Mouse (Mus musculus): ENCODE data around the gene Mansc1. TPM values are rescaled to one million over a fixed set of nuclear protein-coding genes. Genes with fewer than 3 reads are reported as not detected.

Gene Mansc1
- polyA plus RNA-seq, 2 experiments: 2.3 to 2.6 TPM

- Histone ChIP-seq H3K4me3 (replicated peaks; ENCODE audit: low read length) (no peak overlapping the region), H3K36me3 (ENCODE audit: control insufficient read depth, insufficient read depth, low read length) (no peaks in the 10 kb centered on the region), H3K4me2 (replicated peaks; ENCODE audit: low read depth, low read length, severe bottlenecking) (no peak overlapping the region), H3K9me3 (ENCODE audit: control insufficient read depth, low read length) (no peaks in the 10 kb centered on the region), H3K4me1 (ENCODE audit: control insufficient read depth, insufficient read depth, low read length) (no peaks in the 10 kb centered on the region), H3K9ac (ENCODE audit: low read depth, low read length, severe bottlenecking) (no peak overlapping the region), H3K27ac (replicated peaks; ENCODE audit: low read depth, low read length) (no peak overlapping the region), H3K27me3 (ENCODE audit: control insufficient read depth, insufficient read depth, low read length) (no peaks in the 10 kb centered on the region)
- no peak for TF ChIP-seq POLR2A (IDR thresholded peaks at IDR 0.05; ENCODE audit: borderline replicate concordance, extremely low read depth, insufficient read depth, insufficient read length)
- 52% methylated on average over 3 of the region's 3 CpGs for WGBS
- ATAC-seq (ENCODE audit: low FRiP score, low read depth): no peak
- DNase-seq (ENCODE audit: low spot score): no peak
These were observed 14.7 kb downstream of the Mansc1 start for GRCm38 (mm10) chr6:134617589-134617988.

DNA sequence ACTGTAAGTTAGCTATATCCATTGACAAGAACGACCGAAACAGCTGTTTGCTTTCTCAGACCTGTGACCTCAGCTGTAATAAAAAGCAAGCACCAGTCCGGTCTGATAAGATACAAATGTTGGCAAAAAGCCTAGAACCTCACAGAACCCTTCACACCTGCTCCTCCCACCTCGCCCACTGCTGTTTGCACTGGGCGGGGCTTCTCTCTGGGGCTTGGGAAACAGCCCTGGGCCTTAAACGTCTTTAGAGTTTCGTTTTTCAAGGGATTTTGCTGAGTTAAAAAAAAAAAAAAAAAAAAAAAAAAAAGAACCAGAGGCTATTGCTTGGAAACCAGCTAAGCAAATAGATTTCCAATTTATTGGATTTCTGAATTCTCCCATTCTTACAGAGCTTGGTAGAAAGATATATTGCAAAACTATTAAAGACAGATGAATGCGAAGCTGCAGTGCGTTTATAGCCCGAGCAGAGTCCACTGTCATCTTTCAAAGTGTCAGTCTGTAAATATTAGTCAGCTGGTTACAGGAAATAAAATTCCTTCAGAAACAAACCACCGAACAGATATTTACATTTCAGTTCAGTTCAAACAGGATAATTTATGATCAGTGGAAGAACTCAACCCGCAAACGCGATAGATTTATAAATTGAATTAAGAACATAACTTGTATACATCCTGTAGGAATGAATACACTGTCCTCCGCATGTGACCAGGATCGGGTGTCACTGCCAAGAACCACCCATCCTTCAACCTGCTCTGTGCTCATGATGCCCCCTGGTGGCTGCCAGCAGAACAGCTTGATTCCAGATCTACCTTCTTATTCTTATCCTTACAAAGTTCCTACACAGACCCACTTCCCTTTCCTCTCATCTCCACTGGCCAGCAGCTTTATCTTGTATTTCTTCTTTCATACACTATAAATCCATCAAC lies 17.3 kb downstream of the Mansc1 start:
- Histone ChIP-seq H3K9ac (ENCODE audit: low read depth, low read length, severe bottlenecking) (no peak overlapping the region), H3K36me3 (ENCODE audit: control insufficient read depth, insufficient read depth, low read length) (no peaks in the 10 kb centered on the region)
- ATAC-seq (ENCODE audit: low FRiP score, low read depth): peak; percentile 49; the same call in 1 of the 2 replicates

DNA sequence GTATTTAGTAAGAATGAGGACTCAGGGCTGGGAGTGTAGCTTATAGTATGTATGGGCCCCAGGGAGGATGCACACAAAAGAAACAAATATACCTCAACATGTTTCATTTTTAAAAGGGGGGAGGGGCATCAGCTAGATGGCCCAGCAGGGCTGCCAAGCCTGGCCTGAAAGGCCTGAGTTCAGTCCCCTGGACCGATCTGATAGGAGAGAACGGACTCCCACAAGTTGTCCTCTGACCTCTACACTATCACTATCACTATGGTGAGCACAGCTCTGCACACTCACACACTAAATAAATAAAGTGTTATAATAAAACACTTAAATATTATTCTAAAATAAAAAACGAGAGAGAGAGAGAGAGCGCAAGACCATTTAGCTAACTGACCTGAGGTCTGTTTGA lies 18.0 kb downstream of the Mansc1 start:
- no peaks in the 10 kb centered on the region for H3K4me1 ChIP-seq (ENCODE audit: control insufficient read depth, insufficient read depth, low read length)
- no peak overlapping the region for H3K9ac ChIP-seq (ENCODE audit: low read depth, low read length, severe bottlenecking)
- TF ChIP-seq POLR2A (IDR thresholded peaks at IDR 0.05; ENCODE audit: borderline replicate concordance, extremely low read depth, insufficient read depth, insufficient read length): no peak
- ATAC-seq (ENCODE audit: low FRiP score, low read depth) (peak; percentile 23; the same call in 1 of the 2 replicates), DNase-seq (ENCODE audit: low spot score) (no peak)
- H3K4me2 ChIP-seq (replicated peaks; ENCODE audit: low read depth, low read length, severe bottlenecking): no peak overlapping the region
- H3K36me3 ChIP-seq (ENCODE audit: control insufficient read depth, insufficient read depth, low read length): no peaks in the 10 kb centered on the region
- 79% methylated on average over 4 of the region's 4 CpGs for WGBS
- H3K4me3 ChIP-seq (replicated peaks; ENCODE audit: low read length): no peak overlapping the region
- no peak overlapping the region for H3K27ac ChIP-seq (replicated peaks; ENCODE audit: low read depth, low read length)
- no peaks in the 10 kb centered on the region for H3K9me3 ChIP-seq (ENCODE audit: control insufficient read depth, low read length)
- H3K27me3 ChIP-seq (ENCODE audit: control insufficient read depth, insufficient read depth, low read length): no peaks in the 10 kb centered on the region

More for the DNA sequence above, 17.3 kb downstream of the Mansc1 start:
- no peak overlapping the region for H3K27ac ChIP-seq (replicated peaks; ENCODE audit: low read depth, low read length)
- no peak for TF ChIP-seq POLR2A (IDR thresholded peaks at IDR 0.05; ENCODE audit: borderline replicate concordance, extremely low read depth, insufficient read depth, insufficient read length)
- no peaks in the 10 kb centered on the region for H3K27me3 ChIP-seq (ENCODE audit: control insufficient read depth, insufficient read depth, low read length)
- H3K4me1 ChIP-seq (ENCODE audit: control insufficient read depth, insufficient read depth, low read length): no peaks in the 10 kb centered on the region
- H3K4me2 ChIP-seq (replicated peaks; ENCODE audit: low read depth, low read length, severe bottlenecking): 0 out of 2 replicates have a peak overlapping the region, but pooled peaks have one; percentile 15
- WGBS: 14% methylated on average over 16 of the region's 16 CpGs
- H3K4me3 ChIP-seq (replicated peaks; ENCODE audit: low read length): no peak overlapping the region
- DNase-seq (ENCODE audit: low spot score): peak; percentile 90
- H3K9me3 ChIP-seq (ENCODE audit: control insufficient read depth, low read length): no peaks in the 10 kb centered on the region

- no peaks in the 10 kb centered on the region for H3K36me3 ChIP-seq (ENCODE audit: control insufficient read depth, insufficient read depth, low read length)
- ATAC-seq (ENCODE audit: low FRiP score, low read depth): no peak
- H3K9ac ChIP-seq (ENCODE audit: low read depth, low read length, severe bottlenecking): no peak overlapping the region
- no peak overlapping the region for H3K27ac ChIP-seq (replicated peaks; ENCODE audit: low read depth, low read length)
- 72% methylated on average over 13 of the region's 13 CpGs for WGBS
- no peak for DNase-seq (ENCODE audit: low spot score)
- no peak overlapping the region for H3K4me3 ChIP-seq (replicated peaks; ENCODE audit: low read length)
- no peaks in the 10 kb centered on the region for H3K4me1 ChIP-seq (ENCODE audit: control insufficient read depth, insufficient read depth, low read length)
- TF ChIP-seq POLR2A (IDR thresholded peaks at IDR 0.05; ENCODE audit: borderline replicate concordance, extremely low read depth, insufficient read depth, insufficient read length): no peak
- H3K9me3 ChIP-seq (ENCODE audit: control insufficient read depth, low read length): no peaks in the 10 kb centered on the region
- no peak overlapping the region for H3K4me2 ChIP-seq (replicated peaks; ENCODE audit: low read depth, low read length, severe bottlenecking)
- H3K27me3 ChIP-seq (ENCODE audit: control insufficient read depth, insufficient read depth, low read length): no peaks in the 10 kb centered on the region
These were observed 20.4 kb downstream of the Mansc1 start for GRCm38 (mm10) chr6:134611896-134612295.

DNA sequence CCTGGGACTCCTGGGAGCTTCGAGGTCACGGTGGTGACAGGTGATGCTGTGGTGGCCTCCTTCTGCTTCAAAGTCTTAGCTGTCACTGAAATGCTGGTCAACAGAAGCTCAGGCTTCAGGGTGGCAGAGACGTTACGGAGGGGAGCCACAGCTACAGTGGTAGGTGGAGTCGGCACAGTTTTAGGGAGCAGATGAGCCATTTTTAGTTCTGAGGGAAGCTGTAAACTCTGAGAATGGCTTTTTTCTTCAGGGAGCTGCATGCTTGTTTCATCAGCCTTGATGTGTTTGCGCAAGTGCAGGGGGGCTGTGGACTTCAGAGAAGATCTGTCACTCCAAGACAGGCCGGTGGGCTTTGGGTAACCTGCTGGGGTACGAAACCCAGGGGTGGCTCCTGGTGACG lies 21.9 kb downstream of the Mansc1 start:
- DNase-seq (ENCODE audit: low spot score) (no peak), ATAC-seq (ENCODE audit: low FRiP score, low read depth) (no peak)
- 82% methylated on average over 9 of the region's 9 CpGs for WGBS
- Histone ChIP-seq H3K27ac (replicated peaks; ENCODE audit: low read depth, low read length) (no peak overlapping the region), H3K4me1 (ENCODE audit: control insufficient read depth, insufficient read depth, low read length) (peaks cover 8% of the 10 kb centered on the region; the same call in 1 of the 2 replicates), H3K4me2 (replicated peaks; ENCODE audit: low read depth, low read length, severe bottlenecking) (no peak overlapping the region), H3K9me3 (ENCODE audit: control insufficient read depth, low read length) (no peaks in the 10 kb centered on the region), H3K36me3 (ENCODE audit: control insufficient read depth, insufficient read depth, low read length) (no peaks in the 10 kb centered on the region), H3K4me3 (replicated peaks; ENCODE audit: low read length) (no peak overlapping the region), H3K27me3 (ENCODE audit: control insufficient read depth, insufficient read depth, low read length) (no peaks in the 10 kb centered on the region), H3K9ac (ENCODE audit: low read depth, low read length, severe bottlenecking) (no peak overlapping the region)
- no peak for TF ChIP-seq POLR2A (IDR thresholded peaks at IDR 0.05; ENCODE audit: borderline replicate concordance, extremely low read depth, insufficient read depth, insufficient read length)
